Mouse (Mus musculus): ENCODE data around the gene Cubn. TPM values are rescaled to one million over a fixed set of nuclear protein-coding genes. Genes with fewer than 3 reads are reported as not detected.

Cubn gene
- polyA plus RNA-seq (2015; fragmentation: Illumina TruSeq; extraction: RNeasy Lipid Tissue Mini Kit (QIAGEN cat#74804); ENCODE audit: low read depth, low replicate concordance), result 0.30 TPM

DNA sequence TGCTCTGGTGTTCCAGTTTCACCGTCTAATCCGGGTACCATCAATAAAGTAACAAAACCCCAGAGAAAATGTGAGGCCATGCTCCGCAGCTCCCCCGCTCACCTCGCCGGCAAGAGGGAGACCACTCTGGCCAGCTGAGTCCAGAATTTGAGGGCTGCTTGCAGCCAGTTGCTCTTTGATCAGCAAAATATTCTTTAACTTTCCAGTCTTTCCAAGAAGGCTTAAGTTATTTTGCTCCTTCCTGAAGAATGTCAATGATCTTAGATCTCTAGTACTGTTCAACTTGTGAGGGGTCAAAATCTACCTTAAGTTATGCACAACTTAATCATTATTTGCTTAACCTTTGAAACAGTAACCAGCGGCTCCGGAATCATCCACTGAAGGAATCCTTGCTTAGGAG lies at the start of gene Cubn:
Cubn (minus strand) TSS at position 80 of the 400 bp plus-strand sequence.

DNA sequence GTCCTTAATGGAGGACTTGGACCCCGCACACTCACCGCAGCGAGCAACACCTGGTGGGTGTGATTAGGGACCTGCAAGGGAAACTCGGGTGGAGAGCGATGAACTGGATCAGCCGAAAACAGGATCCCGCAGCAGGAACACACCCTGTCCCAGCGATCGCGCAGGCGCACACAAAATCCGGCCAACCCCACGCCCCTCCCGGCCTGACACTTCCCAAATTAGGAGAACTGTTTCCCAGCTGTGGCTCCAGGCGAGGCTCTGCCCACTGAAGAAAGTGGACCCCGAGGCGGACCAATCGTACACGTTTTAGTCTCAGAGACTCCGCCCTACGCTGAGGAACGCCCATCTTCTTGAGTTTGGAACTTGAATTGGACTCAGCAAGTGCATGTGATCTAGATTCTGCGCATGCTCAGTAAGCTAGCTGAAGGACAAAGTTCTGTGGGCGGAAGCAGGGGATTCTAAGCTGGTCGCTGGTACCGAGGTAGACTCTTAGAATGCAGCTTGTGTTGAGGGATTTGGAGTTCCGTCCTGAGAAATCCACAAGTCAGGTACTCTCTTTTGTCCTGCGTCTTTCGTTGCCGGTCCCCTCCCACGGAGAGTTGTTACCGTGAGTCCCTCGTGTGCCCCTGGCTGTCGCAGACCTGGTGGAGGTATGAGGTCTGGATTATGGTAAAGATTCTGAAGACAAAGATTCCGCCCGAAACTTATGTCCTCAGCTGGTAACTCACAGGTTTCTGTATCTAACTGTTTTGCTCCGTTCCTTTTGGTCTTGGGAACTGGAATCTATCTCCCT lies 220.3 kb downstream of the Cubn start, which contains the start of gene Rsu1:
Rsu1 (minus strand) TSS at position 251 of the 793 bp plus-strand sequence.

Other genes with a start within 250 kb of the Cubn start
- gene Rsu1, start 220.4 kb downstream of the Cubn start, polyA plus RNA-seq (2015; fragmentation: Illumina TruSeq; extraction: RNeasy Lipid Tissue Mini Kit (QIAGEN cat#74804); ENCODE audit: low read depth, low replicate concordance), result 33.9 TPM
- 7.6 TPM for gene Trdmt1, start 52.9 kb upstream of the Cubn start, polyA plus RNA-seq (2015; fragmentation: Illumina TruSeq; extraction: RNeasy Lipid Tissue Mini Kit (QIAGEN cat#74804); ENCODE audit: low read depth, low replicate concordance)
- gene Vim, start 82.1 kb upstream of the Cubn start, polyA plus RNA-seq (2015; fragmentation: Illumina TruSeq; extraction: RNeasy Lipid Tissue Mini Kit (QIAGEN cat#74804); ENCODE audit: low read depth, low replicate concordance), result 43.9 TPM

Data from brain, adult 10 weeks (tissue).